Mouse (Mus musculus) spleen, postnatal 4 days (tissue): ENCODE data around the gene Flrt1.

Experiments
- DNase-seq, 2 experiments: peaks; one replicate each; pipeline ENCODE4 v3.0.0; 2022; ENCODE audit warnings: low spot score in 2 of 2

Flrt1 gene

DNA sequence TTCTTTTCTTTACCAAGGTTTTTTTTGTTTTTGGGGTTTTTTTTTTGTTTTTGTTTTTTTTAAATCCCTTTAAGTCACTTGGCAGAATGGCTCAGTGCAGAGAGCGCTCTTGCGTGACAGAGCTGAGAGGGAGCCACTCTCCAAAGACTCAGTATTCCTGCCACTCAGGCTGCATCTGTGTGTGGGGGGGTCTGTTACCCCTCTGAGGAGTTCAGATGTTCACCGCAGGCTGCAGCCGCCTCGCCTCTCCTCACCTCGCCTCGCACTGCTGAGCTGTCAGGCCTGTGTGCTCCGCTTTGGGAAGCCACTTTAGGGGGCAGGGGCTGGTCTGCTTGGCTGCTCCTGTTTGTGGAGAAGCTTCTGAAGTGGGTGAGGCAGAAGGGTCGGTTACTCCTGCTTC is at the start of gene Flrt1:
Gene Flrt1 (minus strand): TSS at position 186 of the 400 bp plus-strand sequence.
- DNase-seq = no peak

DNA sequence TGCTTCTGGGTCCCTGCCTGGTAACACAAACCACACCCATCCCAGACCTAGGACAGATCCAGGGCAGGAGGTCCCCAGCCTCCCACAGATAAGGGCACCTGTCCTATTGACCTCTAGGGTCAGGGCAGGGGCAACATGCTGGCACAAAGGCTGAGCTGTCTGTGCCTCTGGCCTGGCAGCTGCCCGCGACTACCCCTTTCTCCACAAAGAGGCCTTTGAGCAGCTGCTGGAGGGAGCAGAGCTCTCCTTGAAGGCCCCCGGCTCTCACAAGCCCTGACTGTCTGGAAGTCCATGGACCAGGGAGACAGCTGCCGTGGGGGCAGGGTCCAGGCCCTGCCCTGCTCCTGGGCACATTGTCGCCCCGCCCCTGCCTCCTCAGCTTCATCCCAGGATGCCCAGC is 49.7 kb upstream of the Flrt1 start:
- no peak for DNase-seq

DNA sequence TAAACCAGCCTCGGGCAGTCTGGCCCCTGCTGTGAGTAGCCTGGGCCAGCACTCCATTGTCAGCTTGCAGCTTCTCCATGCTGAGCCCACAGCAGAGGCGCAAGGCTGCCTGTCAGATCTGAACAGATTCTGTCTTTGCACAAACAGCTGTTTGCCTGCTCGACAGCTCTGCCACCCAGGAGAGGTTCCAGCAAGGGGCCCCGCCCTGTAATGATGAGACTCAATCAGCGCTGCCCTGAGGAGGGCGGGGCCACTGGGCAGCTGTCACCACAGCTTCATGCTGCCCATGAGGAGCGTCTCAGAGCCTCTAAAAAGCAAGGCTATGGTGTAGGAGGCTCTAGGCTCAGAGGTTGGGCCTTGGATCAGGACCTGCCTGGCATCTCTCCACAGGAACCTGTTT is 47.7 kb upstream of the Flrt1 start:
- DNase-seq = no peak

DNA sequence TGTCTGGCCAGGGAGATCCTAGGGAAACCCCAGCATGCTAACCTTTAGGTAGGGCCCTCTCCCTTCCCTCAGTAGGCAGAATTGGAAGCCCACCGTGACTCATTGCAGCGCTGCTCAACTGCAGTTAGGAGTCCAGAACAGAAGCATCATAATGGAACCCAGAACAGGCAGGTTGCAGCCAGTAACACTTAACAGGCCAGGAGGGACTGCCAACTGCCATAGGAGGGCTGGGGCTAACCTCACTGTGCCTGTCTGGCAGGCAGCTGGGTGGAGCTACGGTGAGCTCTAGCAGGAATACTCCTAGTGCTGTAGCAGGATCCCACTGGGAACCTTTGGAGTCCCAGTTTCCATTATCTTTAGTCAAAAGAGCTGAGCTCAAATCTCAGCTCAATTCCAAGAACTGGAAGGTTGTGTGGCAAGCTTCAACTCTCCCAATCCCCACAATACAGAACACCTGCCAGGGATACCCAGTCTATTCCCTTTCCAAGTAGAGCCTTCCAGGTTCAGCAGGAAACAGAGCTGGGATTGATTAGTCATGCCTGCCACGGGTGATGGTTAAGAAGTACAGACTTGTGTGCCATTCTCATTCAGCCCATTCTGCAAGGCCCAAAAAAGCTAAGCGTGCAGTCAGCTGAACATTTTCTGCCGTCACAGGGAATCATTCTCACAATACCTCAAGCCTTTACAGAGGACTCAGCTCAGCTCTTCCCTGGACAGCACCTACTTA is 46.6 kb upstream of the Flrt1 start:
- no peak for DNase-seq

DNA sequence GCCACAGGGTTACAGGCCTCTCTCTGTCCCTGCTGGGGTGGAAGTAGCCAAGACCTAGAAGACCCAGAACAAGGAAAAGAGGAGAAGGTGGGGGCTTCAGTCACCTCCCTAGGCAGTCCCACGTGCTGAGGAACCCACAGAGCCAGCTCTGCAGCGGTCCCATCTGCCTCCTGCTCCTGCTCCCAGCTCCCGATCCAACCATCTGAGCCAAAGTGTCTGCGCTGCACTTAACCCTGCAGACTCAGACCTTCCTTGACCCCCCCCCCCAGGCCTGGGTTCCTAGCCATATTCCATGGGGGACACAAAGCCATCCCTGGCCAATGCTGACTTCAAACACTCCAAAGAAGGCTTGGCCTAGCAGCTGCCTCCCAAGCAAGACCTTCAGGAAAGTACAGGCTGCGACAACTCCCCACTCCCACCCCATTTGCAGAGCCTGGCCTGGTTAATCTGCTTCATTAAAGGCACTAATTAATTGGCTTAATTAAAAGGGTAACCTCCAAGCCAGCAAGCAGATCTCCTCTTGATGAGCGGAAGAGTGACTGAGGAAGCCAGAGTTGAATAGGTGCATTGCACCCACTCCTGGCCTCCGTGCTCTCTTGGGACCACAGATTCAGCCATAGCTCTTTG is 45.9 kb upstream of the Flrt1 start:
- no peak for DNase-seq

DNA sequence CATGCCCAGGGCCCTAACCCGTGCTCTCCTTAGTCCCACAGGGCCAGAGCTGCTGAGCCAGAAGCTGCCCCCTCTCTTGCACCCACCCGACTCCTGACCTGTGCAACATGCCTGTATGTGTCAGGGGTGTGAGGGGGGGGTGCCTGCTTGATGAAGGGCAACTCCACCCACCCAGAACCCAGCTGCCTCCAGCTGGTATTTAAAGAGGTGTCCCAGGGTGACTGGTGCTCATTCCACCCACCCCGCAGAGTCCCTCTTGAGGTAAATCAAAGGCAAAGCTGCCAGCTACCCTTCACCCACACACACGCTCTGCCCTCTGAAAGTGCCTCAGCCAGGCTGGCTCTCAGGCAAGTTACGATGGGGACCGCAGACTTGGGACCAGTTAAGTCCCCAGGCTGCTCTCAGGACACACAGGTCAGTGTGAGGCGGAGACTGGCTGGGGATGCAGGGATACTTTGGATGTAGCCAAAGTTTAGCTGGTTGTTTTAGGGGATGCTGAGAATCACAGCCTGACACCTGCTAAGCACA is 43.7 kb upstream of the Flrt1 start:
- DNase-seq = no peak

DNA sequence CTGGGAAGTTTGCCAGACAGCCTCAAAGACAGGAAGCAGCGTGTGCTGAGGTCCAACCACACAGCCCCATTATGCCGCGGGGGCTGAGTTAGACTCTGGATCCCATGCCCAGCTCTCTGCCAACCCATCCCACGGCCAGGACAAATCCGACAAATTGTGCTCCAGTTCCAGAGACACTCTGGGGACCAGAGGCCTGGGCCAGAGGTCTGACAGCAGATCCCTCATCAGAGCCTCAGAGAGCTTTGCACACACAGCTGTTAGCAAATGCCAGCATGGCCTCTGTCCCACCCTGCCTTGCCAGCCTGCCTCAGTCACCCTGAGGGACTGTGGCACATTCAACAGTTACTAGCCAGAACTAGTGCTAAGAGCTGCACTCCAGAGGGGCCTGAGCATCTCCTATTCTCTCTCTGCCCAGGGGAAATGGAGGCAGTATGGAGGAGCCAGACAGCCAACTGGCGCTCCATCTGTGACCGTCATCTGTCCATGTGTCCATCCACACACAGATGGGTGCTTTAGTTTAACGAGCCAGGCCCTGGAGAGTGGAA is 43.1 kb upstream of the Flrt1 start:
- no peak for DNase-seq

DNA sequence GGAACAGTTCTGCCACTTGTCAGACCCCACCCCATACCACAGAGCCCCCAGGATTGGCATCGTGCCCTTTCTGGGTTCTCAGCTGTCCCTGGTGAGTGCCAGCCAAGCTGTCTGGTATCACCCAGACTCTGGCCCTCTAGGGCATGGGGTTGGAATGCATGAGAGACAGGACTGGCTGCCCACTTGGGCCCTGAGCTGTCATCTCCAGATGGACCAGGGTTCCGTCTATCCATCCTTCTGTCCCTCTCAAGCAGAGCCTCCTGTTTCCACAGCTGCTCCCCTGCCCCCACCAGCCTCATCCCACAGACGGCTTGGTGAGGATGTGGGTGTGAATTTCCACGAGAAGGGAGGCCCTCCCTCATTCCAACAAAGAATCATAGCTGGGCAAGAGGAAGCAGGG is 42.6 kb upstream of the Flrt1 start:
- DNase-seq = no peak

DNA sequence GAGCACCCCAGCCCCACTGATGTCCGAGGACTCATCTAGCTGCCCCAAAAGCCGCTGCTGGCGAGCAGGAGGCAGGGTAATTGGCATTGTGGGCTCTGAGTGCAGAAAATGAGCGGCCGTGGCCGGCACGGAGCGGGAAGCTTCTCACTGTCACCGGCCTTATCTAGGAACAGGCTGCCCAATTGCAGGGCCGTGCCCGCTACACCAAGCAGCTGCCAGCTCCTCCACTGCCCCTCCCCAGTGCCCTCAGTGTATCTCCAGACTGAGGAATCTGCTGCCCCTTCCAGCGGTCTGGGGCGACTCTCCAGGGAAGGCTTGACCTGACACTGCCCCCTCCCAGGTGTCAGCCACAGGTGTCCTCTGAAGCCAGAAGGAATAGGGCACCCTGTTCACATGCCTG is 40.8 kb upstream of the Flrt1 start:
- DNase-seq = no peak

DNA sequence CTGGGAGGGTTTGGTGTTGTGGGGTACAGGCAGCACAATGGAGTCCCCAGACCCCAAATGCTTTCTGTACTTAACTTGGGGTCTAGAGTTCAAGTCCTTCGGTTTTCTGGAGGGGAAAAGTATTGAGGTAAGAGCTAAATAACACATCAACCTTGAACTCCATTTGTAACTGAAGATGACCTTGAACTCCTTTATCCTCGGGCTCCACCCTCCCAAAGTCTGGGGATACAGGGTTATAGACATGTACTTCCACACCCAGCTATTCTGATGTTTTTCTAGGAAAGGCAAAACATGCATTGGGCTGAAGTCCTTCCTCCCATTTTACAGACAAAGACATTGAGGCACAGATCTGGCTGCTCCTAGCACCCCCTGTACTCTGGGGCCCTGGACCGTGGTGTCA is 38.9 kb upstream of the Flrt1 start:
- DNase-seq = no peak

DNA sequence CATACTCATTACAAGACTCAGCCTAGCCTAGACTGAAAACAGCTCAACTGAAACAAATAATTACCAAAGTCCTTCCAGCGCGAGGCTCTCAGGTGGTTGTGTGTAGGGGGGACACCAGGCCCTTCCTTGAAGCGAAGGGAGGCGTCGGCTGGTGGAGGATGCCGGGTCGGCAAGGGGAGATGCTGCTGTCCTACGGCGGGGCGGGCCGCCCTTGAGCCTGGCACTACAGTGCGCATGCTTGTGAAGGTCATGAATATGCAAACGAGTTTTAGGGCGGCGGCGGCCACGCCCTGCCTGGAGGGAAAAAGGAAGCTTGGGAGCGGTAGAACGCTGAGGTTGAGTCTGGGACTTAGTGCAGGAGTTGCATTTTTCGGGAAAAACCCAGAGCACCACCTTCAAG is 38.3 kb upstream of the Flrt1 start:
- DNase-seq = peak; percentile 73 to 87

DNA sequence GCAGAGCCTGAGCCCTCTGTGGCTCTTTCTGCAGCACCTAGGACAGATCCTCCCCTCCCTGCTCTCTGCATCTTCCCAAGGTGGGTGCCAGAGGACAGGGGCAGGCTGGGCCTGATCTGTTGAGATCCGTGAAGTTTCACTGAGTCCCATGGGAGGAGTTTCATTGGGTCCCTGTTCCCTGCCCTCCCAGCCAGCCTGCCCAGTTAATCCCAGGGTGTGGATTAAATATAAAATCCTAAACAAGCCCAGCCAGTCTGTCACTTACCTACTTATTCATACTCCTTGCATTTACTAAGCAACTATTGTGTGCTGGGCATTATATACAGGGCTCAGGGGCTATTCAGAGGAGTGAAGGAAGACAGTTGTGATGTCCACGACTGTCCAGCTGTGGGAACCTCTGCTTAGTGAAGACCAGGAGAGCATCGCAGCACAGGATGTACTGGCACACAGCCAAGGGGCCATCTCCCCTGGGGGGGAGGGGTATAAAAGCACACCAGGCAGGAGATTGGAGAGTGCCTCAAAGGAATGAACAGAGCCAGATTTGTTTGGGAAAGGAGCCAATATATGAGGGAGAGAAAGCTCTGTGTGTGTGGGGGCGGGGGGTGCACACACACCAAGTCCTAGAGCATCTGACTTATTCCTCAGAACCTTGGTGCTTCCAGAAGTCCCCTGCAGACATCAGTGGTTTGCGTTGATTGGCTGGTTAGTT is 36.8 kb upstream of the Flrt1 start:
- no peak for DNase-seq

DNA sequence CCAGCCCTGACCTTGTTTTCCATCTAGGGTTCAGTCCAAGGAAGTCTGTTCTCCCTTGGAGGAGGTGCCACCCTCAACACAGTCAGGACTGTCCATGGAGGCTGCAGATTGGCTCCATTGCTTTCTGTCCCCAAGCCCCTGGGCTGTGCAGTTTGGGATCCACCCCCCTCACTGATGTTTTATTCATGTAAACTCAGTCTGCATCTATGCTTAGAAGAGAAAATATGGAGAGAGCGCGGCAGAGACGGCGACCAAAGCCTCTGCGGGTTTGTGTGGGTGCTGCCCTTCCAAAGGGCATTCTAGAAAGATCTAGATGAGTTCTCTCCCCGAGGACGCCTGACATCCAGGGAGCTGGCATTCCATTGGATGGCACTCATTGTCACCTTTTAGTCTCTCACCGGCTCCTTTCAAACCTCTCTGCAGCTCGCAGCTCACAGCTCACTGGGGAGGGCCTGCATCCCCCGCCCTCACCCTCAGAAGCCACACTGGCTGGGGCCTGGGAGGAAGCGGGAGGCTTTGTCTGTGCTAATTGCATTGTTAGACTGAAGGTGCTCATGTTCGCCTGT is 35.4 kb upstream of the Flrt1 start:
- DNase-seq = no peak

DNA sequence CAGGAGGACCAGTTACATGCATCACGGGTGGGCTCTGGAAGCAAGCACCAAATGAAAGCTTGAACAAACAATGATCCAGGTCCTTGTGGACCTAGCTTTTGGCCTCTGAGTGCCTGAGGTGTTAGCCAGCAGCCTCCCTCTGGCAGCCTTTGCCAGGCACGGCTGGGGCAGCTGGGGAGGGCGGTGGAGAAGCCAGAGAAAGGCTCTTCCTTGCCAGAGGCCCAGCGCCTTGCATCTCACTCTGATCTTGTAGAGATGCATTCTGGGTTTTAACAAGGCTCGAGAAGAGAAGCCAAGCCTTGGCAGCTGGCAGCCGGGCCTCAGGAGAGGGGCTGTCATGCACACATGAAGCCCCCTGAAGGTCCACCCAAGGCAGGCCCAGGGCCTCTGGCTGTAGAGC is 34.8 kb upstream of the Flrt1 start:
- no peak for DNase-seq

DNA sequence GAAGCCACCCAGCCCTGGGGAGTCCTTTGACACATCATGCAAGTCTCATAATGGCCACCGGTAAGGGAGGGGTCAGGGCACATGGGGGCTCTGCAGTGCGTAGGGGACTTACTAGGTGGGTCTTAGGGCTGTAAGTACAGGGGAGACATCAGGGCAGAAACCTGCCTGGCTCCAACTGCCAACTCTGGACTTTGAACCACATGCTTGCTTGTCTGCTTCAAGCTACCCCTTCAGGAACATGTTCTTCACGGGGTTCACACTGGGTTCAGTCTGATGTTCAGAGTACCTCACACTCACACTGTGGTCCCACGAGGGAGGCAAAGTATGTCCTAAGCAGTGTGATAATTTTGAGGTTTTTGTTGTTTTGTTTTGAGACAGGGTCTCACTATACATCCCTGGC is 33.8 kb upstream of the Flrt1 start:
- DNase-seq = no peak

DNA sequence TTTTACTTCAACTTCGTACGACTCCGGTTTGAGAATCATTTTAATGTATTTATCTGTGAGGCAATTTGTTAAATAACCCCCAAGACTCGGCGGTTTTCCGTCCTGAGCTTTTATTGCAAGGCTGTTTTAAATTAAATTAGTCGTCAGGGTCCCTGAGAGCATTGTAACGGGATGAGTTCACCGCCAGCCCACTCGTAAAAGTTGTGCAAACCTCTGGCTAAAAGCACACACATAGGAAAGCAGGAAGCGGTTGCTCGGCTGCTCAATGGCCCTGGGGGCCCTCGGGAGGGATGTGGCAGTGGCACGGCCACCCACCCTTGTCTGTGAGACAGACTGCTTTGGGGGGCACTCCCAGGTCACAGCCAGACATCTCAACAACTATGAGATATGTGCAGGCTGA is 32.8 kb upstream of the Flrt1 start:
- DNase-seq = no peak

DNA sequence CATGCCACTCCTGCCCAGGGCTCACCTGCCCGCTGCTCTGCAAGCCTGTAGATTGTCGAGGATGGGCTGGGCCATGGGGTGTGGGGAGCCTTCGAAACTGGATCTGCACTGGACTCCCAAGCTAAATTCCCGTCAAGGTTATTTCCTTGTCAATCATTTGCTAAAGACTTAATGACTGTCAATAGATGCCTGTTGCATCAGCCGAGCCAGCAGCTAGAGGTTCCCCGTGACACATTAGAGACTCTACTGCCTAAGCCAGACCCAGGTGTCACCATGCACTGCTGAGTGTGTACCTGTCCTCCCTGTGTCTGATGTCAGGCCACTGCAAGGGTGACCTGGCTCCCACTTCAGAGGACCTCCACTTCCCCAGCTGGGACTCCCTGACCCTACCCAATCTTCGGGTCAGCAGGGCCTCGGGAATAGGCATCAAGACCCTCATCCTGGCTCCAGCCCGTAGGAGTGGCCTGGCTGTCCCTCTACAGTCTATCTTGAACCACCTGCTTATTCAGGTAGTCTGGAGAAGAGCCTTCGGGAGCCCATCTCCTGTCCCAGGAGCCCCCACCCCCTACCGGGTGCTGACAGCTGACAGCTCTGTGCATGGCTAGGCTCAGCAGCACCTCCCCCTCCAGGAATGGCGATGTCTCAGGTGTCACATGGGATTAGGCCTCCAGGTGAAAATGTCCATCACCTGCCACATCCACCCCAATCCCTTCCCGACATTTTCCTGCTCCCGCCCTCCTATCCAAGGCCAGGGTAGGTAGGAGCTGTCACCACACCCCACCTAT is 31.4 kb upstream of the Flrt1 start:
- DNase-seq = no peak

DNA sequence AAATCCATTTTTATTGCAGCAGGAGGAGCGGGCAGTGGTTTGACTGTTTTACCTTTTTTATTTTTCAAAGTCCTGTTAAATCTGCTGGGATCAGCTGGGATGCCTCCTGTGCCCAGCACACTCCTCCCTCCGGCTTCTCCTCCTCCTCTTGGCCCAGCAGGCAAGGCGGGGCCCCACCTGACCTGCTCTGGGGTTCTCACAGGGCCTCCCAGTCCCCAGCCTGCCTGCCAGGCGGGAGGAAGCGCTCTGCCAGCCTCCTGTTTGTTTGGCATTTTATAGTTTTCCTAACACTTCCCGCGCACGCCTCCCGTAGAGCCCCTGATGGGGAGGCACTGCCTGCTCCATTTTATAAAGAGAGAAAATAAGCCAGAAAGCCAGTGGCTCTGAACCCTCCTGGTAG is 30.5 kb upstream of the Flrt1 start:
- no peak for DNase-seq

DNA sequence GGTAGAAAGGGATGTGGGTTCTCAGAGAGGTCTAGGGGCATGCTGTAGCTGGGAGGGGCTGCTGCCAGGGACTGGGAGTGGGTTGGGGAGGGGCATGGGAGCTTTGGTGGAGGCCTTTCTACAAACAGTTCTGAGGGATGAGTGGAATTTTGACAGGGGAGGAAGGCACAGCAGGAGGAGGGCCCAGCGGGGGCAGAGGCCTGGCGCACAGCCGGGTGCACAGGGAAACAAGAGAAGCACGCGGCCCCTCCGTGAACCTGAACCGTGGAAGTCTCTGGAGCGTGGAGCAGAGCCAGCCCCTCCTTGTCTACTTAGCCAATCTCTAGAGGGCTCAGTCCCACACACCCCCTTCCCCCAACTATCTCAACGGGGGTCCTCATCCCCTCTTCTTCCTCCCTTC is 30.0 kb upstream of the Flrt1 start:
- no peak for DNase-seq

DNA sequence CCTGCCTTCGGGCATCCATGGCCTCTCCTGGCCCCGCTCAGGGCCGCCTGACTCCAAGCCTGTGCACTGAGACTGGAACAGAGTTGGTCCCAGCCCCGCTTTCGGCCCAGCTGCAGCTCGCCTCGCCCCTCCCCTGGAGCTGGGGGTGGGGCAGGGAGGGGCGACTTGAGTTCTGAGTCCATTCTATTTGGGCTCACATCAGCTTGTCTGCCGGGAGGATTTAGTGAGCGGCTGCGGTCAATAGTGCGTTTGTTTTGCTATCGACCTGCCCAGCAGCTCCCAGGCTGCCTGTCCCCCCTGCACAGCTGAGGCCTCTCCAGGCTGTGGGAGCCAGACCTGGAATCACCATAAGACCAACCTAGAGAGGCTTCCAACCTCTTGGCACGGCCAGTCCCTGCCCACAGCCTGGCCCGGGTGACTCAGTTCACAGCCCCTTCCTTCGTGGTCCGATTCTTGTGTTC is 29.1 kb upstream of the Flrt1 start:
- DNase-seq = no peak

DNA sequence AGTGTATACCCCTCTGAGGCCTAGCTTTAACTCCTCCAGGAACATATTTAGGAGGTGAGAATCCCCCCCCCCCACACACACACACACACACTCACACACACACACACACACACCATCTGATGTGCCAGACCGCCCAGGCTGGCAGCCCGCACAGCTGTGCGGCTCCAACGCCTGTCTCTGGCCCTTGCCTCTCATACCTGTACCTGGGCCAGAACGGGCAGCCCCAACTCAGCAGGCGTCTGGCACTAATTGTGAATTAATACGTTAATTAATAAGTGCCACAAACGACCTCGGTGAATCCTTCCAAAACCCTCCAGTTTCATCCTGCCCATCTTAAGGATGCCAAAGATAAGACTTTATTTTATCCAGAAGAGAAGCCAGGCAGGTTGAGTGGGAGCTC is 27.9 kb upstream of the Flrt1 start:
- DNase-seq = no peak
